Mouse (Mus musculus) ovary, adult 18-20 months (tissue): ENCODE measurements at regions not wholly inside any gene's neighbourhood (a gene's known extent, or its start where the extent isn't known, plus 50 kb on each side); places are given as distances from the start of the nearest gene placed in this dataset.

Source experiments
- DNase-seq: peaks from one replicate; pipeline ENCODE4 v3.0.0; 2022; ENCODE audit warnings: low spot score, mixed read lengths

DNA sequence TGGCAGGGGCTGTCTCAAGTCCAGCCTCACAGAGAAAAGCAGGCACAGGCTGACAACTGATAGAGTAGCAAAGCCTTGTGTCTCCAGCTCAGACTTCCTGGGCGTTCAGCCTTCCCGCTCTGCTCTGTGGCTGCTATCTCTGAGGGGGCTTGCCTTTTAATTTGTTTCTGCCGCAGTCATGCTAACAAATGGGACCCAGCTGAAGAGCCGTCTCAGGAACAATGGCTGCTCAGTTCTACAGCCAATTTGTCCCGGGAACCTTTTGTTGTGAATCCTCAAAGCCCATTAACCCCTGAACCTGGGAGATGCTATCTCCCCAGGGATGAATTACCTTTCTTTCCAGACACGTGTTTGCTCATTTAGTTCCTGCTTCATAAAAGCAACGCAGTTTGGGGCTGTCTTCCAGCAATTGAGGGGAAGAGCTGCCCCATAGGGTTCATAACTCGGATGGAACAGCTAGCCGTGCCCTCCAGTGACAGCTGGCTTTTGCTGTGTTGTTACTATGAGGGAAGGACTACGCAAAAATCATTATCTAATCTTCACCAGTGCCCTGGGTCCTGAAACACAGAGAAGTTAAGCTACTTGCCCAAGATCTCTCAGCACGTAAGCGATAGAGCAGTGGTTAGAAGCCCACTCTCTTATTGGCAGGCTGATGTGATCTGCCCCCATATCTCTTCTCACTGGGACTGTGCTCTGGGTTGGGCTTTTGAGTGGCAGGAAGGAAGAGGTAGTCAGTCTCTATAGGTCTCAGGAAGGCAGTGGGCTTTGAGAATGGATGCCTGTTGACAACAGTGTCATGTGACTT lies 240.9 kb downstream of the Rybp start:
- DNase-seq, result no peak

DNA sequence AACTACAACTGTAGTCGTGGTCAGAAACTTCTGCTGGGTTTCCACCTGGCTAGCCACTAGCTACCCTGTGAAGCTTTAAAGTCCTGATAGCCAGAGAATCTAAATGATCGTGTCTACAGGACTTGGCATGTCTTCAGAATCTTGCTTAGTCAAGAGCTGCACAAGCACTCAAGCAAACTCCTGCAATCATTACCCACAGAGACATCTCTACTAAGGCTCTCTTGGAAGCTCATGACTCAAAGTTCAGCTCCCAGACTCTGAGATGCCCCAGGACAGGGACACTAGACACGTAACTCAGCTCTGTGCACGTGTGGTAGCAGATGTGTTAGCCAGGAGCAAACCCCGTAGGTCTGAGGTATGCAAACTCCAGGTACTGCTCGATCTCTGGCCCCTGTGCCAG lies 242.2 kb downstream of the Rybp start:
- DNase-seq, result no peak

DNA sequence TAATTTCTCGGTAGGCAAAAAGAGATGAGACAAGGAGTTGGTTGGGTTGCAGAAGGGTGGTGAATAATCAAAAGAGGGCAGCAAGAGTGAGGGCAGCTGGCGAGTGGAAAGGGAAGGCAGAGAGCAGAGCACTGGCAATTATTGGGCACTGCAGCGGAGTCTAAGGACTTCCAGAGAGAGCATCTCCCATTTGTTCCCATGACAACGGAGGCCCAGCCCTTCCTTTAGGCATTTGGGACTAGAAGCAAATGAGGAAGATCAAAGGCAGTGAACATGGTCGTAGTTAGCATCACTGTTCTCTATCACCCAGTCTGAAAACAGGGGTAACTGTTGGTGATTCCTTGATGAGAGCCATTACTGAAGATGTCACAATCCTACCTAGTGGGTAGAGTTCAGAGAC lies 246.1 kb downstream of the Rybp start:
- DNase-seq, result no peak

DNA sequence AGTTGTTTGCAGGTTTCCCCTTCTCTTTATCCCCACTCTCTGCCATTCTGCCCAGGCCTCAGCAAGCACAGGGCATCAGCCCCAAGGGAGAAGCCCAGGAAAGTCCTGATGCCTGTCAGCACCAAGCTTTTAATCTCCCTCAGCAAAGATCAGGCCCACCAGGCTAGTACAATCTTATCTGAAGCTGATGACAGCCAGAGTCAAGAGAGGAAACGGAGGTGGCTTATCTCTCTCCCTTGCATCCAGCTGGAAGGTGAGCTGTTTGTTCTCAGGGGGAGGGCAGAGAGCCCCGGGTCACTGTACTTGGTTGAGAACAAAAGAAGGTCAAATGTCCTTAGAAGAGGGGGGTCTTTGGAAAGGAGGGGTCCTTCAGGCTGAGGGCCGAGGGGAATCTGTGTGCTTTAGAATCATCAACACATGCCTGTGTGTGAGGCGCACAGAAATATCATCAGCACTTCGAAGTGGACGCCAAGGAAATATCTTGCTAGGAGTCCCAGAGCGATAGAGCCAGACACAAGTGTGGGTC lies 246.8 kb downstream of the Rybp start:
- DNase-seq, result no peak

DNA sequence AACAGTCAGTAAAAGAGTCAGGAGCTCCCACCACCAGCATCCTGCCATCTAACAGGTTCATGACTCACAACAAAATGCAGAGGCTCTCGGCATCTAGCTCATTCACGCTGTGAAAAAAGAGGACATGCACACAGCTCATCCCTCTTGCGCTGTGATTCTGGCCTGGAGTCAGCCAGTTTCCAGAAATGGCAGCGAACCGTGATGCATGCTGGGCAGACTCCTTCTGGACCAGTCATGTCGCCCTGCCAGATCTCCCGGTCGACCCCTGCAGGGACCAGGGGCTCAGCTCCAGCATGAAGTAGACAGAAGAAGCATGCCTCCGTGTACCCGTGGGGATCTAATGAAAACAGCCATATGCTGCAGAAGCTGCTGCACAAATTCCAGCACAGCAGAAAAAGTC lies 254.6 kb downstream of the Rybp start:
- DNase-seq, result no peak

DNA sequence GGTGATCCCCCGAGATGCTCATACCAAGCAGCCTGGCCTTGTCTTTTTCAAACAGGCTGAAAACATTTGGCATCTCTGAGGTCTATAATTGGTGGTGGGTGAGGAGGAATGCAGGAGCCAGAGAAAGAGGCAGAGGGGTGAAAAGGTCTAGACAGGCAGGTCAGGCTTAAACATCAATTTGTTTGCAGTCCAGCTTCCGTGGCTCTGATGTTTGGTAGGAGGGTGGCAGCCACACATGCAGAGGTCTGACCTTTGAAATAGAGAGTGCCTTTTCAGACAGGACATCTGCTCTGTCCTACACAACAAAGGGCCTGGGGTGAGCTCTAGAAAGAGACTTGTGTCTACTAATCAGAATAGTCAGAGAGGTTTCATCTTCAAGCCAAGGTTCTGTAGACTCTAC lies 256.8 kb downstream of the Rybp start:
- no peak for DNase-seq

DNA sequence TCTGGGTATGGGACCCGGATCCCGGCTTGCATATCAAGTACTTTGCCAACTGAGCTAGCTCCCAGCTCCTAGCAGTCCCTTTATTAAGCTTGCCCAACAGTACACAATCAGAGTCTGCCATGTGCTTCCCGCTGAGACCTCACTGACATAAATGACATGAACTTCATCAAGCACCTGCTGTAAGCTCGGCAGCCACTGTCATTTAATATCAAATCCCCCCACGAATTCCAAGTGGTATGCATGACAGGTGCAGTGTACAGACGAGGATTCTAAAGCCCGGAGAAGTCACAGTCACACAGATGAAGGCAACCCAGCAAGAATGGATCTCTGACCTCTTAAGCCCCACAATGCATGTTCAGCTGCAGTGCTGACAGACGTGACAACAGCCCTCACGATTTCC lies 257.3 kb downstream of the Rybp start:
- DNase-seq, result no peak

DNA sequence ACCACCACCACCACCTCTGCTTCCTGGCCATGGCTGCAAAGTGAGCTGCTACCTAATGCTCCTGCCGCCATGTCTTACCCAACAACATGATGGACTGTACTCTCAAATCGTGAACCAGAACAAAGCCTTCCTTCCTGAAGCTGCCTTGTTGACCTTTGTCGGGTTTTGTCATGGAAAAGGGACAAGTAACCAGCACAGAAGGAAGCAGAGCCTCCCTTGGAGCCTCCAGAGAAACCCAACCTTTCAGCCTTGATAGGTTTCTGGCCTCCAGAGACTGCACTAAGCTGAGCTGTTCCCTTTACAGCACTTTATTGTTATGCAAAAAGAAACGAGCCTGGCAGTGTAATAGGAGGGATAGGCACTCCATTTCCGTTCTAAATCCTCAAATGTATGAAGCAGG lies 259.8 kb downstream of the Rybp start:
- no peak for DNase-seq

DNA sequence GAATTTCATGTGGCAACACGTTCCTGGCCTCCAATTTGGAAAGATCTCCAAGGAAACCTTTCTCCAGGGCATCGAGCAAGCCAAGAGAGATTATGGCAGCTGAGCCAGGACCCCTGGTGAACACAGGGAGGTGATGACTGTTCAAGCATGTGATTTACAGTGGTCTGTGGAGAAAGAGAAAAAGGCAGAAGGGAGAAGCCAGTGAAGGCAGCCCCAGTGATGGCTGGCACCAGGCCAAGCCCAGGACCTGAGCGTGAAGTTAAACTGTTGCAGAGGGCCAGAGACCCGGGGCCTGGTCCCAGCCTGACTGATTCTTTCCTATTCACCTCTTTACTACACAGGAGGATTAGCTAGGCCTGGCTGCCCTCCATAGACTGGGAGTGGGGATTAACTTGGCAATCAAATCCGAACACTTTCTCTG lies 261.7 kb downstream of the Rybp start:
- no peak for DNase-seq

DNA sequence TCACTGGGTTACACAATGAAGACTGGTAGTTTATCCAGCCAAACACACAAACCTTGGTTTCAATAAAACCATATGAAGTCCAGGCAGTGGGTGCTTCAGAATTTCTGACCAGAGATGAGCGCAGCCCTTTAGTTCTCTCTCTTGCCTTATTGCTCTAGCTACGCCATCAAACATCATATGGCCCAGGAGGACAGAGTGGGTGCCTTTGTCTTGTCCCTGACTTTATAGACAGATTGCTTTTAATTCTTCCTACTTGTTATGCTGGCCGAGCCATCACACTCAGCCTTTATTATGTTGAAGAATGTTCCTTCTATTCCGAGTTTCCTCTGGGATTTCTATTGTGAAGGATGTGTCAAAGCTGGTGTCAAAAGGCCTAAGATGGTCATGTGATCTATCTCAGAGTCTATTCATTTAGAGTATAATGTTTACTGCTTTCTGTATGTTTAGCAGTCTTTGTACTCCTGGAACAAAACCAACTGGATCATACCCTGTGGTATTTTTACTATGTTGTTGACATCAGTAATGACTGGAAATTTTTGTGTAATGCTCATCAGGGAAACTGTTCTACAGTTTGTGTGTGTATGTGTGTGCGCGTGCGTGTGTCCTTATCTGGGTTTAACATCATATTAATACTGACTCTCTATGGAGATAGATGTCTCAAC lies 263.7 kb downstream of the Rybp start:
- no peak for DNase-seq

DNA sequence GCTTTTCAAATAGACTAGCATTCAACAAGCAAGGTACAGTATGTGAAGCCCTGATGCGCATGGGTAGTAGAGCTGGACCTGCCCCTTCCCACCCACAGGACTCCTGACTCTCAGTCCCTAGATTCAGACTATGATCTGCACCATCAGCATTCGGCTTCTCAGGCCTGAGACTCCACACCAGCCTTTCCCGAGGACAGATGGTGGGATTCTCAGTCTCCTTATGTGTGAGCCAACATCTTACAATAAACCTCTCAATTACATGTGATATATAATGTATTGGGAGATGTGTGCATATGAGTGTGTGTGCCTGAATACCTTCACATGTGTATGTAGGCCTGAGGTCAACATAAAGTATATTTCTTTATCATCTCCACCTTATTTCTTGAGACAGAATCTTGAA lies 268.3 kb downstream of the Rybp start:
- no peak for DNase-seq

DNA sequence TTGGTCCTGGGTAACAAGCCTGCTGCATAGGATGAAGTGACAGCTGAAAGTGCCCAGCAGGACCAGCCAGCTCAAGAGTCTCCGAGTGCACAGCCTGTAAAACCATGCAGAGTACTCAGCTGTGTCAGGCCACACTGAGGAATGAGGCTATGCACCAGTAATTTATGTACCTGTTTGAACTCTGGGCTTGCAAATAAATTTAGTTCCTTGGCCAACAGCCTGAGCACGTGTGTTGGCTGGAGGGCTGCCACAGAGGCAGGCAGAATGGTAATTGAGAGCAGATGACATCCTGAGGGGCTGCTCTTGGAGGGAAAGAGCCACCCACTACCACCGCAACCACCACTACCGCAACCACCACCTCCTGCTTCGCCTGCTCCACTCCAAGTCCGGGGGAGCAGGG lies 273.3 kb downstream of the Rybp start:
- peak; percentile 13 for DNase-seq

DNA sequence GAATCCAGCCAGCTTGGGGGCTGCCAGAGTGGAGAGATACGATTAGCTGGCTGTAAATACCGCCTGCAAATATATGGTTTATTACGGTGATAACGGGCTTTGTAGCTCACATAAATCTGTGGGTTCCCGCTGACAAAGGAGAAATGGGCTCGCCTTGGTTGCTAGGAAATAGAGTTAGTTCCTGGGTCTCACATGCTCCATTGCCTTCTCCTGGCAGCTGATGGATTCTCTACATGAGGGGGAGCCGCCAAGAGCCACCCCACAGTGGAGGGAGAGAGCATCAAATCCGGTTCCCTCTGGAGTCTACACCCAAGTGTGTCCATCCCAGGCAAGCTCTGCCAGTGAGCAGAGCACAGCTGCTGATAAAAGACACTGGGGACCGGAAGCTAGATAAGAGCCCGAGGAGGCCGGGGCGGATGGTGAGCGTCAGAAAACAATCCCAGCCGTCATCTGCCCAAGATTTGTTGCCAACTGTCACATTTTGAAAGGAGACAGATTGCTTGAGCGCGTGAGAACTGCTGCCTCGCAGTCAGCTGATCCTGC lies 275.7 kb downstream of the Rybp start:
- peak; percentile 66 for DNase-seq

DNA sequence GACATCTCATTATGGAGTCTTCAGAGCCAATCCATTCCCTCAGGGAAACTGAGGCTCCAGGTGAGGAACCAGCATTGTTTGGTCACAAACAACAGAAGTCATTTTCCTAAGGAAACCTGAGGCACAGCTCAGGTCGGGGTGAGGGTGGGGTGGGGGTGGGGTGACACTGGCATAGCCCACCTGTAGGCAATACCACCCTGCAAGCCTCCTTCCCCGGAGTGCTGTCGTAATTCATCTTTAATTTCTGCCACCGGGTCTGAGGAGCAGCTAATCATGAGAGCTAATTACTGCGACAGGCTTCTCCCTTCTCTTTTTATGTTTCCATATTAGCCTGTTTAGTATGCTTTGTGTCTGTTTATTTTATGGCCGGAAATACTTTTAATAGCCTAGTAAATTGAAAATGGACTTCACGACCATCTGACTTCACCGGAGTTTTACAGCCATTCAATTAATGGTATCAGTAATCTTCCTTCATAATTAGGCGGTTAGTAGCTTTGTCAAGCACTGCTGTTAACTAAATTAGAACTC lies 276.3 kb downstream of the Rybp start:
- no peak for DNase-seq

DNA sequence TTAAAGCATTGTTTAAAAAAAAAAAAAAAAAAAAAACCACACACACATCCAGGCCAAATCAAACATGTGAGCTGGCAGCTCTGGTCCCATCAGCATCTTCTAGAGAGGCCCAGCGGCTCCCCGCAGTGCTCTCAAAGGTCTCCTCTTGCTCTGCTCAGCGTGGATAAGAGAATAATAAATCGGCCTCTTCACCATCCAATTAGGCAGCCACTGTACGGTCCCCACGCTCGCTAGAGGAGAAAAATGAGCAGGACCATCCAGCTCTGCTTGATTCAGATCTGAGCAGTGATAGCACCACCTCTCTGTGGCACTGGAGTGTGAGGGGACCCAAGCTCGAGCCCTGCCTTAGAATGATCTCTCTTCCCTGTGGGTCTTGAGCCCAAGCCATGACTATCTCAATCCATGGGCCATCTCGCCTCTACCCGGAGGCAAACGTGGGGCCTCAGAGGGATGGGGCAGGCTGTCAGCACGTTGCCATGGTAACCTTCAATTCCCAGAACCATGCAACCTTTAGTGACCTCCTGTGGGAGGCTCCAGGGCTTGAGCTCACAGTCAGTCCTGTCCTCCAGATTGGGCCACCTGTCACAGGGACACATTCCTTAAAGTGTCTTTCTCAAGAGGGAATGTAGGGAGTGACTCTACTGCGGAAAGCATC lies 273.6 kb upstream of the Prok2 start:
- DNase-seq, result no peak

DNA sequence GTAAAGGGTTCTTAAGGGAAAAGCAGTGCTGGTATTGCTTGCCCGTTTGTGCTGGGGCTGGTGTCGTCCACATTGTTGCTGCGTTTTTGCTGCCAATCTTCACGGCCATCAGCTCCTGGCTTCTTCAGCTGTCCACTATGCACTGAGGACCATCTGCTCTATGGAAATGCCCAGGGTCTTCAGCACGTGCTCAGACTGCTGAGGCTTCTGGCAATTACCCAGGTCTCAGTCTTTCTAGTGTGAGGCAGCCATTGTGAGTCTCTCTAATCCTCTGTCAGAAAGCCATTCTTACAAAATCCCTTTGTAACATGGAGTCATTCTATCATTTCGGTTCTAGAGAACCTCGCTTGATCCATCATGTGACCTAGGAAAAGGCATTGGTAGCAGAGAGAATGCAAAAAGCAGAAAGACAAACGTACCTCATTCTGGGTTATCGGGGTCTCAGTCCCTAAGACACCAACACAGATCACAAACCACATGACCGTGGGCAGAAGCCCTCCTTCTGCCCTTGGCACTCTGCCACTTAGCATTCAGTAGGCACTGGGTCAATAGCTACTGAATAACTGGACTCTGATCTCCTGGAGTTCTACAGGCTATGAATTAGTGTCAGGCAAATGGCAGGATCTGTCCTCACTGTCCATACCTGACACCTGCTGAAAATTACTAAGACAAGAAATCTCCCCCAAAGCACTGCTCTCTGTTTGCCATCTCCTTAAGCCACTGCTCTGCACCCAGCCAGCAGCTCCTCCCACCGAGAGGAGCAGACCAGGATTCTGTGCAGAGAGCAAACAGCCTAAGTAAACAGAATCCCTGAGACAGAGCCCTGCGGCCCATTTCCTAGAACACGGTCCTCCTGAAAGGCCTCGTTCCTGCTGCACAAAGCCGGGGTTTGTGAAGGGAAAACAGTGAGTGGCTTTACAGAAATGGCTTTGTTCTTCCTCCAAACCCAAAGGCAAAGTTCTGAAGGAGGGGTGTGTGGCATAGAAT lies 270.1 kb upstream of the Prok2 start:
- no peak for DNase-seq

DNA sequence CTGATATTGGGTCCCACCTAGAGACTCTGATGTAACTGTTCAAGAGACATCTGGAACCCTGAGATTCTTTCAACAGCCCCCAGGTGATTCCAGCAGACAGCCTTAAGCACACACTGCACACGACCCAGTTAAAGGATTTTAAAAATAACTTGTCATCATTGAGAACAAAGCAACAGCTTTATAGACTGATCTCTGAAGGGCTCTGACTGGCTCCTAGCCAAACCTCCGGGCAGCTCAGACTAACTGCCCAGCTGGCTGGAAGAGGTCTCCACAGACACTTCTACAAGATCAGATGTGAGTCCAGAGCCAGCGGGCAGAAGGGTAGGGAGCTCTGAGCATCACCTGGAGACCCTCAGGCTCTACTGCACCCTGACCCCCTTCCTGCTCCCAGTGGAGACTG lies 267.8 kb upstream of the Prok2 start:
- no peak for DNase-seq

DNA sequence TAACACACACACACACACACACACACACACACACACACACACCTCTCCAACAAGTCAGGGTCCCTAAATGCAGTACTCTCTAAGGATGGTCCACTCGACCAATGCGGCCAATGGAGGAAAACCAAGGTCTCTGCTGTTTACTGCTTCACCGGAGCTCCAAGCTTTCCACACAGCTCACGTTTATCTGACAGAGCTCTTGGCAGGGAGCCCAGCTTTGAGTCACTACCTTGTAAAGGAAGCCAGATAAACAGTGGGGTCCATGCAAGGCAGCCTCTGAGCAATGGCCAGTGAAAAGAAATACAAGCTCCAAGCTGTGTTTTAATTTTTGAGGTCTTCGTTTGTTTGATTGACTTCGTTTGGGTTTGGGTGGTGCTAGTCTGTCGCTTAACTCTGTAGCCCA lies 264.9 kb upstream of the Prok2 start:
- DNase-seq, result peak; percentile 87

DNA sequence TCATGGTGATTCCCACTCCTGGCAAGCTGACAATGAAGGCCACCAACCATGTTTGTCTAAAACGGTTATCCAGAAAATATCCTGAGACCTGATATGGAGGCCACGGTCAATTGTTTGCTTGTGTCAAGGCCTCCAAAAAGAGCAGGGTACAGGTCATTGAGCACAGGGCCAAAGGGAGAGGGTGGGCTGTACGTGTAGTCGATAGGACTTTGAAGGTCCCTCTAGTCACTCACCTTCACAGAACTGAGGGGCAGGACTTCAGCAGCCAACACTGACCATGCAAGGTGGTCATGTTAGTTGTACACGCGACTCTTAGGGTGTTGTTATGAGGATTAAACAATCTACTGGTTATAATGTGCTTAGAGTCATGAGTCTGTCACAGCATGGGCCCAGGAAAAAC lies 264.4 kb upstream of the Prok2 start:
- no peak for DNase-seq

DNA sequence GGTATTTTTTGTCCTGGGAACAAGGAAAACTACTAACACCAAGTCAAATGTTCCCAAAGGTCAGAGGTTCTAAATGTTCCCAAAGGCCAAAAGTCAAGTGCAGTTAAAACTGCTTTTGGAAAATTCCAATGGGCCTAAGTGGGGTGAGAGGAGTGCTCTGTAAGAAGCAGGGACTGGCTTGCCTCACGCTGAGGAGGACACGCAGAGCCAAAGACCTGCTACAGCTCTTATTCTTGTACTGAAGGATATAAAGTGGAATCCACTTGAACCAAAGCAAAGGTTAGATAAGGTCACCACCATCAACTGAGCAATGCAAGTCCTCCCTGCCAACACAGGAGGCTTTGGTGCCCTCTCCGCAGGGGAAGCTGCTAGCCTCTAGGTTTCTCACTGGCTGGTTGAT lies 260.3 kb upstream of the Prok2 start:
- DNase-seq, result no peak

DNA sequence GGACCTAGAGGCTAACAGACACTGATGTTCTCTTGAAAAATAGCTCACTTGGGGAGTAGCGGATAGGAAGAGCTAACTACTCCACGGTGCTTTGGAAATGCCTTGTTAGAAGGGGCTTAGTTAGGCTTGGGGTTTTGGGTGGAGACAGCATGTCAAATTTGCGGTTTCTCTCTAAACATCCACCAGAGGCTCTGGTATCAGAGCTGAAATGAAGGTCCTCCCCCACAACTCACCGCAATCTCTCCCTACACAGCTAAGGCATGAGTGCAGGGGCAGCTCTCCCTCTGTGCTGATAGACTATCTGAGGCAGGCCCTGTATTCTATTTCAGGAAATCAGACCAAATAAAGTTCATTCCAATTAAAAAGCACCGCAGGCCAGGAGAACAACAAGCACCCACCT lies 259.1 kb upstream of the Prok2 start:
- no peak for DNase-seq
